Mouse (Mus musculus) left cerebral cortex, postnatal 36 days (tissue): ENCODE measurements at regions not wholly inside any gene's neighbourhood (a gene's known extent, or its start where the extent isn't known, plus 50 kb on each side); places are given as distances from the start of the nearest gene placed in this dataset.

Experiments used
- DNase-seq, 2 experiments: peaks; one replicate each; pipeline ENCODE4 v3.0.0; 2021 to 2022; ENCODE audit warnings: low spot score in 2 of 2, mixed read lengths in 1 of 2
- intact Hi-C: fragments of 180-260 bp; cut with DNase I; formaldehyde crosslinking; loops from one replicate; pipeline ENCODE4 v1.15.1; 2025

DNA sequence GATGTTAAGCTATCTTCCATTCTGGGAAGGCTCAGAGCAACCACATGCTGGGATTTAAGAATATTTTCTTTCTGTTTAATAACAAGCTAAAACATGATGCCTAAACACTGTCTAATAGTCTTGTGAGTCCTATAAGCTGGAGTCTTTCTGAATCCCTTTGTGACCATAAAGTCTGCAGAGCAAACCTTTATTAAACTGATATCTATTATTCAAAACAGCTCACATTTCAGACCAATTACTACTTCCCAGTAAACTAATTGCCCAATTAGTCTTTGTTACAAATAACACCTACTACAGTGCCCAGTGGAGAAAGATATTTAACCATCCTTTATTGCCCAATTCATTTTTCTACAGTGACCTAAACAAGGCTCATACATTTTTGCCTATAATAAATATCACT, 277.7 kb downstream of the Stxbp6 start:
- DNase-seq, result no peak
- intact Hi-C loops, result no loop called here

DNA sequence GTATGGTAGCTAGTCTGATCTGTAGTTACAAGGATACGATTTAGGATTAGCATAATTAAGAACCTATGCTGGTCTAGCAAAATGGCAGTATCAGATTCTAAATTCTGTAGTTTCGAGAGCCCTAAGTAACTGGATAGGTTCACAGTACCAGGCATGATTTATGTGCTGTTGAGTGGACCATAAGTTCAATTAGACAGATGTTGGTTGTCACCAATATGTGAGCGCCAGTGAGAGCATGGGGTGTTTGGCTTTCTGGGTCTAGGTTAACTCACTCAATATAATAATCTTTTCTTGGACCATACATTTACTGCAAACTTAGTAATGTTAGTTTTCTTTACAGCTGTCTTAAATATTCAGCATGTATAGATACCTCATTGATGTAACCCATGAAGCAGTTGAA, 323.8 kb downstream of the Stxbp6 start:
- no peak for DNase-seq
- intact Hi-C loops, result no loop called here

DNA sequence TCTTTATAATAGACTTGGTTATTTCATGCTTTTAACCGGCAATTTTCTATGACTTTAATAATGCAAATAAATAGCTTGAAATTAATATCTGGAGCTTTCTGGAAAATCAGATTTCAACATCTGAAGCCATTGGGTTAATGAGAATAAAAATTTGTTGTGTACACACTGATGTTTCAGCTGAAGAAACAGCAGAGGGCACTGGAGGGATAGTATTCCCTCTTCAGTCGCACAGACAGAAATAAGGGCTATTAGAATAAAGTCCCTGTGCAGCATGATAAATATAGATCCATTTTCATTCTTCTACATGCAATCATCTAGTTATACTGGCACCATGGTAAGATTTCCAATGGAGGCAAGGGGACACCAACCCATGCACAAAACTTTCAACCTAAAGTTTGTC, 347.7 kb downstream of the Stxbp6 start:
- intact Hi-C loops, result loop anchor here (5.0 kb wide), 2 partner anchors 446 to 461 kb away; no protein-coding TSS in a partner anchor
- no peak for DNase-seq
